Mouse (Mus musculus) forebrain, embryonic 16.5 days (tissue): ENCODE results near the gene Reep6. TPM values are rescaled to one million over a fixed set of nuclear protein-coding genes. Genes with fewer than 3 reads are reported as not detected.

Source experiments
- ATAC-seq: fragments of 200-750 bp; cut with Nextera tagmentation; 2 replicates; pipeline ENCODE4 v1.8.0; 2017; ENCODE audit warnings: mild to moderate bottlenecking, moderate library complexity
- H3K27ac ChIP-seq: fragments of 300-500 bp; sonication (generic); 2 replicates; pipeline ENCODE4 v1.5.1; 2014; ENCODE audit warnings: low read length, control low read depth
- H3K27me3 ChIP-seq: fragments of 300-500 bp; sonication (generic); replicated peaks from 2 replicates; pipeline ENCODE4 v1.6.1; 2014; ENCODE audit warnings: low read length; ENCODE audit not compliant: control insufficient read depth, insufficient read depth
- H3K36me3 ChIP-seq: fragments of 300-500 bp; sonication (generic); 2 replicates; pipeline ENCODE4 v1.6.1; 2014; ENCODE audit not compliant: control insufficient read depth, insufficient read depth
- H3K4me1 ChIP-seq: fragments of 300-500 bp; sonication (generic); replicated peaks from 2 replicates; pipeline ENCODE4 v1.6.1; 2014; ENCODE audit warnings: low read length; ENCODE audit not compliant: control insufficient read depth, insufficient read depth
- H3K4me2 ChIP-seq: fragments of 300-500 bp; sonication (generic); 2 replicates; pipeline ENCODE4 v1.6.1; 2014; ENCODE audit warnings: mild to moderate bottlenecking, low read length, control low read depth
- H3K4me3 ChIP-seq: fragments of 300-500 bp; sonication (generic); replicated peaks from 2 replicates; pipeline ENCODE4 v1.5.1; 2014; ENCODE audit warnings: mild to moderate bottlenecking, low read length, control low read depth
- H3K9ac ChIP-seq: fragments of 300-500 bp; sonication (generic); replicated peaks from 2 replicates; pipeline ENCODE4 v1.6.1; 2014; ENCODE audit warnings: low read depth, low read length, control low read depth
- H3K9me3 ChIP-seq: fragments of 300-500 bp; sonication (generic); 2 replicates; pipeline ENCODE4 v1.6.1; 2016; ENCODE audit warnings: low read length; ENCODE audit not compliant: control insufficient read depth
- WGBS: fragments of 180-500 bp; shearing (Covaris S2); extraction: QIAGEN DNeasy Blood & Tissue Kit; methylation state at CpG from one replicate; pipeline ENCODE4 v1.1.7; 2014; 5-methylcytosine and 5-hydroxymethylcytosine counted together
- microRNA-seq: library from miRNA; unstranded; fragments of <30 nt; microRNA quantifications from one replicate; pipeline ENCODE4, GENCODE M21; 2017
- polyA plus RNA-seq: library from polyadenylated mRNA; unstranded; fragments of >200 nt; fragmentation: Nextera tagmentation; extraction: Ambion mirVana; gene quantifications from 2 replicates; pipeline ENCODE4 v1.2.1, GENCODE M21; 2015

Reep6 gene
- polyA plus RNA-seq, 1 experiment from 2014 or later: 3.2 TPM

GRCm38 (mm10) chr10:80385310-80385709 is 55.6 kb downstream of the Reep6 start:
- peaks cover 22% of the 10 kb centered on the region for H3K36me3 ChIP-seq
- WGBS: 1% methylated on average over 7 of the region's 7 CpGs
- peak overlapping the region; percentile 99 for H3K9ac ChIP-seq
- peak overlapping the region; percentile 88 for H3K4me2 ChIP-seq
- H3K4me1 ChIP-seq: peaks cover 35% of the 10 kb centered on the region
- H3K27me3 ChIP-seq: no peaks in the 10 kb centered on the region
- peak overlapping the region; percentile 98 for H3K4me3 ChIP-seq
- no peak for ATAC-seq
- H3K27ac ChIP-seq: peak overlapping the region; percentile 96
- no peaks in the 10 kb centered on the region for H3K9me3 ChIP-seq

Small RNA genes lying within 50 kb of the gene (microRNA-seq; reads per million reads assigned to microRNA genes)
- gene Gm22721: not detected

Other genes starting within 250 kb of the Reep6 start
- 13.1 and 14.9 TPM in 2 replicates for gene Sbno2, start 224.4 kb upstream of the Reep6 start, polyA plus RNA-seq
- 18.0 and 19.7 TPM in 2 replicates for gene Stk11, start 214.2 kb upstream of the Reep6 start, polyA plus RNA-seq
- gene Atp5d, start 191.3 kb upstream of the Reep6 start, polyA plus RNA-seq: 404 and 433 TPM in 2 replicates
- gene Cbarp, start 189.1 kb upstream of the Reep6 start, polyA plus RNA-seq: 33.0 and 44.5 TPM in 2 replicates
- gene Midn, start 181.7 kb upstream of the Reep6 start, polyA plus RNA-seq: 26.5 and 30.9 TPM in 2 replicates
- gene Cirbp, start 164.0 kb upstream of the Reep6 start, polyA plus RNA-seq: 318 and 335 TPM in 2 replicates
- gene 1600002K03Rik, start 157.0 kb upstream of the Reep6 start, polyA plus RNA-seq: 8.5 and 10.6 TPM in 2 replicates
- gene Efna2, start 150.5 kb upstream of the Reep6 start, polyA plus RNA-seq: 24.8 and 25.4 TPM in 2 replicates
- gene Mum1, start 103.5 kb upstream of the Reep6 start, polyA plus RNA-seq: 49.0 and 55.4 TPM in 2 replicates
- gene Ndufs7, start 80.8 kb upstream of the Reep6 start, polyA plus RNA-seq: 236 and 272 TPM in 2 replicates
- 22.7 and 24.6 TPM in 2 replicates for gene Gamt, start 68.9 kb upstream of the Reep6 start, polyA plus RNA-seq
- gene Dazap1, start 68.5 kb upstream of the Reep6 start, polyA plus RNA-seq: 61.3 and 61.8 TPM in 2 replicates
- gene Rps15, start 37.5 kb upstream of the Reep6 start, polyA plus RNA-seq: 531 and 538 TPM in 2 replicates
- gene Apc2, start 34.0 kb upstream of the Reep6 start, polyA plus RNA-seq: 222 and 234 TPM in 2 replicates
- 32.5 and 34.2 TPM in 2 replicates for gene 2310011J03Rik, start 9.4 kb upstream of the Reep6 start, polyA plus RNA-seq
- gene Pcsk4, start 455 bp upstream of the Reep6 start, polyA plus RNA-seq: 3.1 and 3.9 TPM in 2 replicates
- gene Adamtsl5, start 18.5 kb downstream of the Reep6 start, polyA plus RNA-seq: 0.51 and 0.66 TPM in 2 replicates
- gene Plk5, start 26.5 kb downstream of the Reep6 start, polyA plus RNA-seq: 2.2 and 4.5 TPM in 2 replicates
- gene Mex3d, start 57.7 kb downstream of the Reep6 start, polyA plus RNA-seq: 16.3 TPM in 2 replicates
- 247 and 256 TPM in 2 replicates for gene Mbd3, start 69.6 kb downstream of the Reep6 start, polyA plus RNA-seq
- gene Uqcr11, start 76.9 kb downstream of the Reep6 start, polyA plus RNA-seq: 455 and 522 TPM in 2 replicates
- gene Tcf3, start 103.7 kb downstream of the Reep6 start, polyA plus RNA-seq: 63.7 and 74.6 TPM in 2 replicates
- gene Onecut3, start 164.9 kb downstream of the Reep6 start, polyA plus RNA-seq: 0.07 and 0.46 TPM in 2 replicates
- gene Atp8b3, start 209.2 kb downstream of the Reep6 start, polyA plus RNA-seq: 0.16 and 0.23 TPM in 2 replicates
- 28.1 and 30.3 TPM in 2 replicates for gene Rexo1, start 231.6 kb downstream of the Reep6 start, polyA plus RNA-seq
- 9.2 and 10.1 TPM in 2 replicates for gene Klf16, start 247.4 kb downstream of the Reep6 start, polyA plus RNA-seq